ENCODE assay signal across 8 mouse cellular contexts in the genomic region with DNA sequence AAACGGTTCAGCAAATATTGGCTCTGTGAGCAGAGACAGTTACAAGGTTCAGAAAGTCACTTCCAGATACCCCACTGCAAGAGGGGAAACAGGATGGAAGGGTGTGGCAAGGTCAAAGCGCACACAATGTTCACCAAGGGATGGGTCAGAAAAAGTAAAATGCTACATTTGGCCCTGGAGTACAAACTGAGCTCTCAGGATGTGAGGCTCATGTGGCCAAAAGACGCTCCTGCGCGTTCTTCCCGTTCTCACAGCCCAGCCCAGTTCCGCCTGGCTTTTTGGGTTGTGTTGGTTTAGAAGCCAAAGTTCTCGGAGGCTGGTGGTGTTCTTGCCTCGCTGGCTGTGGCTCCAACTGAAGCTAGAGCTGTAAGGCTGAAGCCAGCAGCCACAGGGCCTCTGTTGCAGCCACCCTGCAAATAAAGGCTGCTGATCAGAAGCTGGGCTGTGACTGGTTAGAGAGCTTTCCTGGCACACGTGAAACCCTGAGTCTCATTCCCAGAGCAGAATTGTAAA. TPM values are rescaled to one million over a fixed set of nuclear protein-coding genes. Genes with fewer than 3 reads are reported as not detected.
DNase-seq lines count a peak whose midpoint lies in the region; ATAC-seq and TF ChIP-seq lines count a peak whose summit lies in the region.

No protein-coding gene starts in this region.

- peaks cover 58% of the 10 kb centered on the region for H3K4me1 ChIP-seq in embryonic facial prominence, embryonic 14.5 days (ENCODE audit: control insufficient read depth, insufficient read depth, low read length)
- H3K4me1 ChIP-seq in kidney, adult 2 months (ENCODE audit: control insufficient read depth, insufficient read depth, low read length) = peaks cover 40% of the 10 kb centered on the region
- peaks cover 48% of the 10 kb centered on the region for H3K4me1 ChIP-seq in lung, embryonic 15.5 days

- no peaks in the 10 kb centered on the region for H3K27me3 ChIP-seq in embryonic facial prominence, embryonic 14.5 days (replicated peaks; ENCODE audit: control insufficient read depth, insufficient read depth, low read length)
- H3K27me3 ChIP-seq in kidney, adult 2 months (replicated peaks; ENCODE audit: control insufficient read depth, insufficient read depth, low read length) = no peaks in the 10 kb centered on the region
- H3K27me3 ChIP-seq in lung, embryonic 15.5 days = no peaks in the 10 kb centered on the region

- TF ChIP-seq POLR2A in kidney, adult 2 months (IDR thresholded peaks at IDR 0.05; ENCODE audit: low read depth, low read length) = peak; percentile 8

- 60% methylated on average over 10 of the region's 10 CpGs for WGBS in embryonic facial prominence, embryonic 14.5 days
- WGBS in kidney, adult 2 months = 21% methylated on average over 10 of the region's 10 CpGs
- WGBS in lung, embryonic 15.5 days = 47% methylated on average over 10 of the region's 10 CpGs

- H3K36me3 ChIP-seq in embryonic facial prominence, embryonic 14.5 days (ENCODE audit: control insufficient read depth, insufficient read depth, low read length) = no peaks in the 10 kb centered on the region
- no peaks in the 10 kb centered on the region for H3K36me3 ChIP-seq in kidney, adult 2 months (ENCODE audit: control insufficient read depth, insufficient read depth, low read length)
- H3K36me3 ChIP-seq in lung, embryonic 15.5 days = no peaks in the 10 kb centered on the region

- TF ChIP-seq CTCF in gastrocnemius, adult 2 months (IDR thresholded peaks at IDR 0.05) = no peak
- no peak for TF ChIP-seq CTCF in kidney, adult 2 months (conservative IDR thresholded peaks at IDR 0.05; ENCODE audit: insufficient read depth, insufficient read length, low read depth, low read length)

- H3K4me3 ChIP-seq in gastrocnemius, adult 2 months = peak overlapping the region; percentile 4
- no peak overlapping the region for H3K4me3 ChIP-seq in embryonic facial prominence, embryonic 14.5 days (ENCODE audit: low read depth, low read length)
- H3K4me3 ChIP-seq in kidney, adult 2 months (ENCODE audit: insufficient read depth, low read depth, low read length) = no peak overlapping the region
- no peak overlapping the region for H3K4me3 ChIP-seq in lung, embryonic 15.5 days

- peak; percentile 49 for DNase-seq in gastrocnemius, adult 2 months
- DNase-seq in gastrocnemius, postnatal 10 days = no peak
- DNase-seq in embryonic facial prominence, embryonic 14.5 days (ENCODE audit: low spot score) = no peak
- peak; percentile 88 for DNase-seq in kidney, adult 2 months
- DNase-seq in thymus, postnatal 14 days = no peak
- no peak for DNase-seq in ovary, postnatal 36 days (ENCODE audit: low spot score)

- no peaks in the 10 kb centered on the region for H3K9me3 ChIP-seq in embryonic facial prominence, embryonic 14.5 days (ENCODE audit: control insufficient read depth, low read length)
- no peaks in the 10 kb centered on the region for H3K9me3 ChIP-seq in lung, embryonic 15.5 days

- no peak overlapping the region for H3K4me2 ChIP-seq in embryonic facial prominence, embryonic 14.5 days (ENCODE audit: low read depth, low read length)
- H3K4me2 ChIP-seq in lung, embryonic 15.5 days = peak overlapping the region; percentile 13; the same call in 1 of the 2 replicates

- peak overlapping the region; percentile 82 for H3K27ac ChIP-seq in gastrocnemius, adult 2 months
- peak overlapping the region; percentile 46 for H3K27ac ChIP-seq in embryonic facial prominence, embryonic 14.5 days (replicated peaks; ENCODE audit: low read depth, low read length)
- peak overlapping the region; percentile 92 for H3K27ac ChIP-seq in kidney, adult 2 months (ENCODE audit: insufficient read depth, low read depth, low read length)
- H3K27ac ChIP-seq in lung, embryonic 15.5 days = peak overlapping the region; percentile 80

- intact Hi-C loops in gastrocnemius, adult 2 months (cut with DNase I) = no loop called here

- ATAC-seq in embryonic facial prominence, embryonic 14.5 days (ENCODE audit: low read depth) = no peak
- ATAC-seq in lung, embryonic 15.5 days (ENCODE audit: borderline replicate concordance, extremely low read depth, low FRiP score, low TSS enrichment) = no peak
- ATAC-seq in CD4-positive, CD25-positive, alpha-beta regulatory T cell, adult 4 months = no peak

- H3K9ac ChIP-seq in embryonic facial prominence, embryonic 14.5 days (ENCODE audit: low read depth, low read length) = no peak overlapping the region
- H3K9ac ChIP-seq in lung, embryonic 15.5 days = no peak overlapping the region

RNA-seq across cellular contexts. Expression of gene Tspan9, which starts 9.7 kb away (rescaled TPM):
- total RNA-seq in gastrocnemius, adult 2 months (2021) = 10 to 100 TPM; 21.8 to 41.9 TPM
- 100 to 1,000 TPM; 109 to 119 TPM for total RNA-seq in gastrocnemius, postnatal 10 days (2021)
- polyA plus RNA-seq in embryonic facial prominence, embryonic 14.5 days (2014; fragmentation: Nextera tagmentation; extraction: Ambion mirVana) = 130 and 151 TPM in 2 replicates
- polyA plus RNA-seq in kidney, adult 2 months (2012; rRNA removed) = 107 and 109 TPM in 2 replicates
- polyA plus RNA-seq in lung, embryonic 15.5 days (2015; fragmentation: Nextera tagmentation; extraction: Ambion mirVana) = 128 and 130 TPM in 2 replicates
- under 1 TPM; 0.41 to 0.44 TPM for polyA plus RNA-seq in CD4-positive, CD25-positive, alpha-beta regulatory T cell, adult 4 months (2017; shearing (Covaris generic))

Comparison
In these comparisons a context has a peak if more than half of its experiments do, and no peak if none do; other contexts are left out.
1. DNase-seq: peak in gastrocnemius, adult 2 months (single experiment) and kidney, adult 2 months (single experiment); none in gastrocnemius, postnatal 10 days (single experiment), embryonic facial prominence, embryonic 14.5 days (single experiment), thymus, postnatal 14 days (single experiment) and ovary, postnatal 36 days (single experiment).
2. RNA of gene Tspan9, which starts 9.7 kb away (polyA plus RNA-seq): 130 to 151 TPM in embryonic facial prominence, embryonic 14.5 days, 128 to 130 TPM in lung, embryonic 15.5 days and 107 to 109 TPM in kidney, adult 2 months; 0.41 to 0.44 TPM in CD4-positive, CD25-positive, alpha-beta regulatory T cell, adult 4 months; every median in the first group is over 10 times any median in the second.
3. Peak in every context shown above with its lines, with median percentiles within 50 percentile points of each other: H3K27ac ChIP-seq.